Mouse (Mus musculus) central nervous system, embryonic 14 days (tissue): ENCODE measurements around the gene Slc26a11. TPM values are rescaled to one million over a fixed set of nuclear protein-coding genes. Genes with fewer than 3 reads are reported as not detected.

Experiments
- polyA plus RNA-seq: library from polyadenylated mRNA; depleted of rRNA; stranded (reverse); fragments of >200 nt; gene quantifications from 2 replicates; pipeline ENCODE4 v1.2.3, GENCODE M21; 2012; rRNA removed

The Slc26a11 gene
- 7.9 and 10.6 TPM in 2 replicates for polyA plus RNA-seq

GRCm38 (mm10) chr11:119355443-119356385 lies at the start of gene Slc26a11, which contains the start of gene Sgsh:
TSS of gene Slc26a11 (plus strand) at chr11:119355557.
TSS of gene Sgsh (minus strand) at chr11:119355536.

GRCm38 (mm10) chr11:119307658-119307867 lies 47.8 kb upstream of the Slc26a11 start, which contains the start of gene Card14:
TSS of gene Card14 (plus strand) at chr11:119307768.

GRCm38 (mm10) chr11:119392800-119393482 lies 37.6 kb downstream of the Slc26a11 start, which contains the start of gene Rnf213:
TSS of gene Rnf213 (plus strand) at chr11:119393100.

Other genes starting within 250 kb of the Slc26a11 start
- 58.0 and 61.1 TPM in 2 replicates for gene Tbc1d16, start 127.1 kb upstream of the Slc26a11 start, polyA plus RNA-seq
- gene Ccdc40, start 127.0 kb upstream of the Slc26a11 start, polyA plus RNA-seq, result 12.5 and 13.5 TPM in 2 replicates
- 68.6 and 92.1 TPM in 2 replicates for gene Gaa, start 87.7 kb upstream of the Slc26a11 start, polyA plus RNA-seq
- gene Eif4a3, start 55.5 kb upstream of the Slc26a11 start, polyA plus RNA-seq, result 210 and 224 TPM in 2 replicates
- 0.16 and 0.26 TPM in 2 replicates for gene Card14, start 47.8 kb upstream of the Slc26a11 start, polyA plus RNA-seq
- gene Sgsh, start within 50 bp of the Slc26a11 start, polyA plus RNA-seq, result 3.6 and 4.8 TPM in 2 replicates
- gene Rnf213, start 37.5 kb downstream of the Slc26a11 start, polyA plus RNA-seq, result 5.4 and 8.0 TPM in 2 replicates
- gene Endov, start 135.8 kb downstream of the Slc26a11 start, polyA plus RNA-seq, result 32.6 and 33.3 TPM in 2 replicates
- 11.0 and 11.2 TPM in 2 replicates for gene Nptx1, start 192.2 kb downstream of the Slc26a11 start, polyA plus RNA-seq
- gene Rptor, start 247.3 kb downstream of the Slc26a11 start, polyA plus RNA-seq, result 23.0 and 23.7 TPM in 2 replicates